Mouse (Mus musculus) right cerebral cortex, adult 2 months (tissue): ENCODE results near the gene Tapbpl.

Experiments
- DNase-seq, 2 experiments: peaks; one replicate each; pipeline ENCODE4 v3.0.0; 2021 to 2022; ENCODE audit warnings: low spot score in 2 of 2

The Tapbpl gene

DNA sequence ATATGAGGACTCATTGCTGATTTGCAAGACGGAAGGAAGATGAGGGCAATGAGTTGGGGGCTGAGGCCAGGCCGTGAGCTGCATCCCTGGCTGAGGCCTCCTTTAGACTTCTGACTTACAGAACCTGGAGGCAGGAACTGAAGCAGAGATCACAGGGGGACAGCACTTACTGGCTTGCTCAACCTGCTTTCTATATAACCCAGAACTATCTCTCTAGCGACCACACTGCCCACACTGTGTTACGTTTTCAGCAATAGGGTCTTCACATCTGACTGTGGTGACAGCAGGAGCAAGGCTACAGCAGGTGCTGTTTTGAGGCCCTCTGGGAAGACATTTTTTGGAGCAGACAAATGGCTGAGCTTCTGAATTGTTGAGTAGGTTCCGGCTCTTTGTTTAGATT is 9.0 kb upstream of the Tapbpl start:
- DNase-seq, result no peak

DNA sequence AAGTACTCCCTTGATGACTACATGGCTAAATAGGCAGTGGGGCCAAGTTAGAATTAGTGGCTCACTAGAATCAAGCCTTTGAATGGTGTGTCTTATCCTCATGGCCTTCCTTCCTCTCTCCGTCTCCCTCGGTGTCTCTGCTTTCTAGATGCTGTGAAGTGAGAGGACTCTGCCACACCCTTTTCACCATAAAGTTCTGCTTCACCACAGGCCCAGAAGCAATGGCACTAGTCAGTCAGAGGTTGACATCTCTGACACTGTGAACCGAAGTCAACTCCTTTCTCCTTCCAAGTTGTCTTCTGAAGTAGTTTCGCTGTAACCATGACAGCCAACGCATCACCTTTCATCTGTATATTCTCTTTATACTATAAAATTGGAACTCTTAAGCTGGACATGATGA is 7.9 kb upstream of the Tapbpl start:
- DNase-seq, result no peak

DNA sequence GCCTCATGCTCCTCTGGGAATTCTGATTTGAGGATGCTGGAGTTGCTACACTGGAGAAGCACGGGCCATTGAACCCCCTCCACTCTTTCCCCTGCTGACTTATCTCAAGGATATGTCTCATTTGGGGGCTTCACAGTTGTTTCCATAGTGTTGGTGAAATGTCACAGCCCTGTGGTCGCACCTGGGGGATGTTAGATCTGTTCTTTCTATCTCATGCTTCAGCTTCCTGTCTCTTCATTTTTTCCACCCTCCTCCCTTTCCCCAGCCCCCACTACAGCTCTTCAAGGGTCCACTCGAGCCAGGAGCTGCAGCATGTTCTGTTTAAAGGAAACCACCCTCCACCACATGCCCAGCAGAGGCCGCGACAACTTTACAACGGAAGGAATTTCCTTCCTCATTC is 6.7 kb upstream of the Tapbpl start:
- DNase-seq, result no peak

DNA sequence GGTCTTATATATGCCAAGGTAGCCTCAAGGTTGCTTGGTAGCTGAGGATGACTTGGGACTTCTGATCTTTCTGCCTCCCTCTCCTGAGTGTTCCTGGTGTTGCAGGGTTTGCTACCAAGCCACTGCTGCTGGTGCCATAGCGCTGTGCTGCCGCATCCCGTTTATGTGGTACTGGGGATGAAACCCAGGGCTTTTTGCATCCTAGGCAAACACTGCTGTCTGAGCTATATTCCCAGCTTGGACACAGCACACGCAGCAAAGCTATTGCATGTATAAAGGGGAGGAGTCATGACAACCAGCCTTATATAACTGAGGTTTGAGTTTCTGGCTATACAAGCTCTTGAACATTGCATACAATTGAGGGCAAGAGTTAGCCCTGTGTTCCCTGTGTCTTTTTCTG is 5.8 kb upstream of the Tapbpl start:
- DNase-seq, result no peak

DNA sequence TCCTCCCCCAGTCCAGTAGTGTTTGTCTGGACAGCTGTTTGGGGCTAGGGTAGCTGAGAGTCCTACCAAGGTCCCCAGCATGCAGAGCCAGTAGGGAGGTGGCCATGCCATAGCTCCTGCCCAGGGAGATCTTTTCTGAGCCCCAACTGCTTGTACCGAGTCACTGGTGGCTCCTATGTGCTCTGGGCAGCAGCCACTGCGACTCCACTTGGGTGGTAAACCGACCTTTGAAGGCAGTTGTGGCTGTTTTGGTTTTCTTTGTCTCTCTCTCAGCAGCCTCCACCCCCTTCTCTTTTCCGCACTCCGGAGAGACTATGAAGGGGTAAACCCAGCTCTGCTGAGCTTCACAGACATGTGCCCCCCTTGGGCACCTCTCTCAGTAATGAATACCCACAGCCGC is 5.1 kb upstream of the Tapbpl start, which contains the start of gene Cd27:
Cd27 (minus strand) TSS at position 229 of the 400 bp plus-strand sequence.
- DNase-seq, result no peak

DNA sequence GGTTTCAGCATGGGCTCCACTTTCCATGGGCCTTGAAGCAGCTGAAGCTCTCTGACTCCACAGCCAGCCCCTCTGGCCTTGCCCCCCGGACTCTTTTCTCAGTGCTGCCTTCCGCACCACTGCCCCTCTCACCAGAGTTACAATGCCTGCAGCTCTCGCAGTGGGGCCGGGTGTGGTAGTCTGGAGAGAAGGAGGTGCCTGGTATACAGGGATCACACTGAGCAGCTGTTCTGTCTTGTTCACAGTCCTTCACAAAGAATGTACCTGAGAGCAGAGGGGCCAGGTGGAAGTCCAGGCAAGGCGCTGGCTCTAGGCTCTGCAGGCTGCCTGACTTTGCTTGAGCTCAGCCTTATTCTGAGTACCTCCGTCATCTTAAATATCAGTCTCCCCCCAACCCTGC is 4.7 kb upstream of the Tapbpl start:
- no peak for DNase-seq

DNA sequence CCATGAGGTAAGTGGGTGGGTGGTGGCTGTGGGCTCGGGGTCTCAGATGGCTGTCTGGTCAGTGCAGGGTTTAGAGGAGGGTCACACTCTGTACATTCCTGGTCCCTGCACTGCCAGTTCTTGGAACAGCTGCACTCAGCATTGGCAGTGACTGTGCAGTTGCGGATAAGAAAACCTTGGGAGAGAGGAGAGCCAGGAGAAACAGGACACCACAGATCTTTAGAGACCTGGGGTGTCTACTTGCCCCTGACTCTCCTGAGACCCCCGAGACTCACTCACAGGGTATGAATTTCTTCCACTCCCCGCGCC is 2.8 kb upstream of the Tapbpl start:
- no peak for DNase-seq

DNA sequence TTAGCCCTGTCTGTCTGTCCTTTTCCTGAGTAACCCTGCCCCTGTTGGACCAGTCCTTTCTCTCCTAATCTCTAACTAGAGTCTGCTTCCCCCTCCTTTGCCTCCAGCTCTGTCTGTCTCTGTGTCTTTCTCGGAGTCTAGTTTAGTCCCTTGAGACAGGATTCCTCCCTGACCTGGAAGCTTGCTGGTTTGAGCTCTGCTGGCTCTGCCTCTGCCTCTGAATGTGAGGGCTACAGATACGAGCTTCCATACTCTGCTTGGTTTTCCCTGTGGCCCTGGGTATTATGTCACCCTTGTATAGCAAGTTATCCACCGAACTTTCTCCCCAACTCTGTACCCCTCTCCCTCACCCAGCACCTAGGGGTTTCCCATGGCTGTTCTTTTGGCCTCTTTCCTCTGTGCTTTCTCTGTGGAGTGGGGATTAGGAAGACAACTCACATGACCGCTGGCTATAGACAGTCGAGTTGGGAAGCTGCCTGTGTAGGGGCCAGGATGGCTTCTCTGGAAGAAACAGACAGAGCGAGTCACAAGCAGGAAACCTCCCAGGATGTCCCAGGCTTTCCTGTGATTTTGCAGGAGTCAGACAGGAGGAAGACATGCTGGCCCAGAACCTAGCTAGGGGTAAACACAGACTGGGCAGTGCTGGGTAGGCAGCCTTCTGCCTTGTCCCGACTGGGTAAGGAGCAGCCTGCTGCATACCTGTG is 2.3 kb upstream of the Tapbpl start:
- no peak for DNase-seq

DNA sequence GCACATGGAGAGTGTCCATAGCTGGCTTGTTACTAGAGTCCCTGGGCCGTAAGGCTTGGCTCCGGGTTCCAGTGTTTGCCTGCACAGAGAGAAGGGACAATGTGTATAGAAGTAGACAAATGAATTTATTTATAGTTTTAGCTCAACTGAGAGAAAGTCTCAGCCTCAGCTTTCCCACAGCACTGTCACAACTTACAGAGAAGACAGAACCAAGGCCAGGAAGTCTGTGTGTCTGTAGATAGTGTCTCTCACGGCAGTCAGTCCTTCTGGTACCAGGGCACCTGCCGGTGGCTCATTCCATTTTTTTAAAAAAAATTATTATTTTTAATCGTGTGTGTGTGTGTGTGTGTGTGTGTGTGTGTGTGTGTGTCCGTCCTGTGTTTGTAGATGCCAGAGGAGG is 856 bp upstream of the Tapbpl start:
- no peak for DNase-seq

DNA sequence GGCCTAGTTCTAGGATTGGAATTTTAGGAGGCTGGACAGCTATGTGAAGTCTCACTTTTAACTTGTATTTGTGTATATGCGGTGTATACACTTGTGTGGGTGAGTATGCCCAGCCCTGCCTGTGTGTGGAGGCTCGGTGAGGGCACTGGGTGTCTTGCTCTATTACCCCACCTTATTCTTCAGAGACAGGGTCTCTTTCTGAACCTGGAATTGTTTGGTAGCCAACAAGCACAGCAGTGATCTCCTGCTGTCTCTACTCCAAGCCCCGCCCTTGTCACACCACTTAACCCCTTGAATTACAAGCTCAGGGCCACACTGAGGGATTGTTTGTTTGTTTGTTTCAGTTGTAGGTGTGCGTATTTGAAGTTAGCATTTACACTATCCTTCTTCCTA is 381 bp upstream of the Tapbpl start:
- no peak for DNase-seq

DNA sequence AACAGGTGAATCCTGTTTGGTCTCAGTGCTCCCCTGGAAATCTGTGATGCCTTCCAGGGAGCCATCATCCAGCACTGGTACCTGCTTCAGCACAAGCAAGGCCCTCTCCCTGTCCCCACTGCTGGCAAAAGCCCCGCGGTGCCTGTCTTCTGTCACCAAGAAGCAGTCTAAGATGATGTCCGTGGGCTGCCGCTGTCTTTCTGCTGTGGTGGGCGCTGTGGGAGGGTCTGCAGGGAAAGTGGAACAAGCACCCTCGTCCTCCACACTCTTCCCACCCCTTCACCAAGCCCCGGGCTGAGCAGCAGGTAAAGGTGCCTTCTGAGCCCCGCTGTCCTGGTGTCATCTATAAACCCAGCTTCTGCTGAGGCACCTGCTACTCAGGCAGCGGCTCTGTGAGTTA is 1.1 kb downstream of the Tapbpl start:
- DNase-seq, result no peak

DNA sequence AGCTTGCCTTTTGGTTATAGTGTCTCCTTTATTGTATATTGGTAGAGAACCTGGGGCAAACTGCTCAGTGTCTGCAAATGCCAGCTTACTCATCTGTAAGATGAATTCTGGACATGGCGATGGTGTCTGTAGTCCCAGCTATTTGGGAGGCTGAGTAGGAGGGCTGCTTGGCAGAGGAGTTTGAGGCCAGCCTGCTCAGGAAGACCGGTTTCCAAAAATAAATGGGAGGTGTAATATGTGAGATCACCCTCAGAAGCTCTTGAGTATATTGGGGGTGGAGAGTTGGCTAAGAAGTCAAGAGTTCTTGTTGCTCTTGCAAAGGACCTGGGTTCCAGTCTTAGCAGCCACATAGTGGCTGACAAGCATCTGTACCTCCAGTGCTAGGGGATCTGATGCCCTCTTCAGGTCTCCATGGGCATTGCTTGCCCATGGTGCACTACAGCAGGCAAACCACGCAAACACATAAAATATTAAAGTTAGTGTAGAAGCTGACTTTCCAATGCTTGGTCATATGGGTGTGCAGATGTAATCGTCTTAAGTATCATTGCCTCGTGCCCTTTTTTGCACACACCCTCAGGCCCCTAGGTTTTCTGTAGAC is 6.0 kb downstream of the Tapbpl start:
- peak; percentile 33 to 63 for DNase-seq

DNA sequence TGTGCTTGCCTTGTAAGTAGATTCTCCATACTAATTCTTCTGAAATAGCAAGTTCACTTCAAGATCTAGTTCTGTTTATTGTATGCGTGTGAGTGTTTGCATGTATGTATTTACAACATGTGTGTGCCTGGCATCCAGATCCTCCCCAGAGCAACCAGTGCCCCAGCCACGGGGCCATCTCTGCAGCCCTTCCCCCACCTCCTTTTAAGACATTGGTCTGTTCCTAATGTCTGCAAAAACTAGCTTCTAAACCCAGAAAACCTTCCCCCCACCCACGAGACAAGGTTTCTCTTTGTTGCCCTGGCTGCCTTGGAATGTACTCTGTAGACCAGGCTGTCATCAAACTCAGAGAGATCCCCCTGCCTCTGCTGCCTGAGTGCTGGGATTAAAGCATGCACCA is 9.1 kb downstream of the Tapbpl start:
- no peak for DNase-seq

DNA sequence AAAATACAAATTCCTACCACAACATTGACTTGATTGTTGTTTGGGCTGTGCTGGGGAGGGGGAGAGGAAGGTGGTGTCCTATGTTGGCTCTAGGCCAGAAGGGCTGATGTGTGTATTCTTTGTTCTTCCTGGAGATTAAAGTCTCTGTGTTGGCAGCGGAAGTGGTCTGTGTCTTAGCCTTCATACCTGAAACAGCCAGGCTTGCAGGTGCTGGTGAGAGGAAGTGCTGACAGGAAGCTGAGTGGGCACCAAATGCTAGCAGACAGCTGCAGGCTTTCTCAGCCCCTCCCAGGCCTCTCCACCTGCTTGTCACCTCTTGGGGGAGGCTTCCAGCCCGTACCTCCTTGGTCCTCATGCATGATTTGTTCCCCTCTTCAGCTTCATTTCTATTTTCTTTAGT is 9.5 kb downstream of the Tapbpl start:
- DNase-seq, result no peak

DNA sequence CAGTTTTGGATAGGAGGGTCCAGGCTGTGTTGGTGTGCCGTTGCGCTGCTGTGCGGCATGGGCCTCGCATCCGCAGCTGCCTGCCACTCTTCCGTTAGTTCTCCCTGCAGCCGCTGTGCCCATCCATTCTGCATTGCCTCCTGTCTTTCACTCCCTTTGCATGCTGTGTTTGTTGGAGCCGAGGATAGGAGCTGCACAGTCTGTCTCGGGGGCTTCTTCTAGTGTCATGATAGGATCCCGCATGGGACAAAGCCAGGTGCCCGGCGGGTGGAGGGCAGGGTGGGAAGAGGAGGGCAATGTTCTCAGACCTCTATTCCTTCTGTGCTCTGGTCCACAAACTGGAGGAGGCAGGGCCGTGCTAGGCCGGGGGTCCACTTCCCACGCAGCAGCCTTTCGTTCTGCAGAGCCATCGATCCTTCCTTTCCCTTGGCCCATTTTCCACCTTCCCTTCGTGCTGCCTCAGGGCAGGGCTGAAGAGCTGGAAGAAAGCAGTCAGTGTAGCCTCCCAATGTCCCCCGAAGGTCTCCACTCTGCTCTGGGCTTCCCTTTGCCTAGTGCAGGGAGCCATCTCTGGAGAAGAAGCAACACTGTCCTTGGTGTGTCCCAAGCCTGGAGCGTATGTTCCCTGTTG is 10.4 kb downstream of the Tapbpl start:
- no peak for DNase-seq

DNA sequence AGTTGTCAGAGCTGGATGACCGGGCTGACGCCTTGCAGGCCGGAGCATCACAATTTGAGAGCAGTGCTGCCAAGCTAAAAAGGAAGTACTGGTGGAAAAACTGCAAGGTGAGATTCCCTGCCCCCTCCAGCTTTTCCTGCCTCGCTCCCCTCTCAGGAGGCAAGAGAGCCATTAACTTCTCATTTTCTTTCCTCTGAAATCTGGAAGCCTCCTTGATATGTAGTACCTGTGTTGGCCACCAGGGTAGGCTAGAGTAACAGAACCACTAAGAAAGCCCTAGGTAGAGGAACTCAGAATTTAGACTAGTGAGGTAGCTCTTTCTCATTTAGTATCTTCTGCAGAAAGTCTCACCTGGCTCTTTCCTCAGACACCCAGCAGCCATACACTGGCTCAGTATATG is 12.7 kb downstream of the Tapbpl start:
- DNase-seq, result peak; percentile 74 to 76

DNA sequence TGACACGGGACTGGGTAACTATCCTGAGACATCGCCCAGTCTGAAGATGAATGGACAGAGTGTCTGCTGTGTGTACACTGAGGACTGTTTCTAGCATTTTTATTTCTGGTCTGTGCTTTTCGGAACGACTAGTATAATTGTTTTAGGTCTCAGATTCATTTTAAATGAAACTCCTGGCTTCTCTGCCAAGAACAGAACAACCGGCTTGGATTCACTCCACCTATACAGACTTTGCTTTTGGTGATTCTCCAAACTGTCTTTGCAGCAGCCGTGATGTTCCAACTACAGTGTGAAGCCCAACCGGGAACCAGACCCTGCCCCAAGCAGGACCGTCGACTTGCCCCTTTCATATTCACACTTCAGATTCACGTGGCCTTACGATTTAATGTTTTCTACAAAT is 13.8 kb downstream of the Tapbpl start:
- no peak for DNase-seq

DNA sequence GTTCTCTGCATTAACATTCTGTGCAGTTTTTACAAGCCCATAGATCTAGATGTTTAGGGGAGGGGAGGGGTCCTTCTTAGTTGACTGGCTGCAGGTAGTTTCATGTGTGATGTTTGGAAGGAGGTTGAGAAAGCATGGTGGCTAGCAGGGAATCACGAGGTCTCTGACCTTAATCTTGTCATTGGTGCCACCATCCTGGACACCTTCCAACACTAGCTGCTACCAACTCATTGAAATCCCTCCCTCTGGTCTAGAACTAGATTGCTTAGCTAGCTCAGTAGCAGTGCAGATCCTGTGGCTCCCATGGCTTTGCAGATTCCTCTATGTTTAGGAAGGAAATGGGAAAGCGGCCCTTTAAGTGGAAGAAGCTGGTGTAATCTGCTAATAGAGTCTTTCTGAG is 14.8 kb downstream of the Tapbpl start:
- no peak for DNase-seq

DNA sequence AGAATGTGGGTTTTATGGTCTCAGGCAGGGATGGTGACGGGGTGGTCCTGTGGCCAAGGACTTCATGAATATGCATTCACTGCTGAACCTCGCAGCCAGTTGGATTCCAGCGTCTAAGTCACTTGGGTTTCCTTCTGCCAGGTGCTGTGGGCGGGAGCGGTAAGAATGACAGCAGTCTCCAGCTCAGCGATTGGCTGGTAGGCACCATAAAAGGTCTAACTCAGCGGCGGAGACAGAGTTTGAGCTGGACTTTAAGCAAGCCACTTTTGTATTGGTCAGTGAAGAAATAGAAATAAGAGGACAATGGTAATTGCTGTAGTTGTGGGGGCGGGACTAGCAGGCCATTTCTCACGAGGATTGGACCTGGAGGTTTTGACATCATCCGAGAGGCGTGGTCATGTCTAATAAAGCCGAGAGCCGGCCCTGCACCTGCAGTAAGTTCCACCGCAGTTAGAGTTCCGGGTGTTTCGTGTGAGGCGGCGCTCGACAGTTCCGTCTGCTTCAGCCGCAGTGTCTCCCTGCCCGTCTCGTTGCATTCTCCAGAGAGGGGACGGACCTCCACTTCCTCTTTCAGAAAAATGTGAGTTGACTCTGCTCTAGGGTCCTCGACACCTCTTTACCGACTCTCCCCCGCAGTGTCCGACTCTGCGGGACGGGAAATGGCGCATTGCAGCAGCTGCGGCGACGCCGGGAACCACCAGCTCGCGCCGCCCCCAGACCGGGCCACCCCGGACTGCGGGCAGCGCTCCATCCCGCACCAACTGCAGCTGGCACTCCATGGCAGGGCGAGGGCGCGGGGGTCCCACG is 16.3 kb downstream of the Tapbpl start, which contains the start of gene Vamp1:
Vamp1 (plus strand) TSS at position 404 of the 807 bp plus-strand sequence.
- DNase-seq, result peak; percentile 96 to 98

DNA sequence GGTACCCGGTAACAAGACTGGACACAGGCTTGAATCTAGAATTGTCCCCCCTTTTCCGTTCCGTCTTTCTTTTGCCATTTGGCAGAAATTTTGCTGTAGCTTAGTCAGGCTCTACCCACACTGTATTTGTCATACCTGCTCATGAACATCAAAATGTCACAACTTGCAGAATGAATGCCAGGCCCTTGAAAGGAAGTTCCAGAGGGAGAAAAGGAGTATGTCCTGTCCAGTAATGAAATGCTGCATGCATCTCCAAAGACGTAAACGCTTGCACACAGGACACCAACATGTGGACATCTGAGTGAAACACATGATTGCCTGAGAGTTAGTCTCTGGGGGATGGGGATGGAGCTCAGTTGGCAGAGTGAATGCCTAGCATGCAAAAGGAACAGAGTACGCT is 17.9 kb downstream of the Tapbpl start:
- DNase-seq, result no peak

DNA sequence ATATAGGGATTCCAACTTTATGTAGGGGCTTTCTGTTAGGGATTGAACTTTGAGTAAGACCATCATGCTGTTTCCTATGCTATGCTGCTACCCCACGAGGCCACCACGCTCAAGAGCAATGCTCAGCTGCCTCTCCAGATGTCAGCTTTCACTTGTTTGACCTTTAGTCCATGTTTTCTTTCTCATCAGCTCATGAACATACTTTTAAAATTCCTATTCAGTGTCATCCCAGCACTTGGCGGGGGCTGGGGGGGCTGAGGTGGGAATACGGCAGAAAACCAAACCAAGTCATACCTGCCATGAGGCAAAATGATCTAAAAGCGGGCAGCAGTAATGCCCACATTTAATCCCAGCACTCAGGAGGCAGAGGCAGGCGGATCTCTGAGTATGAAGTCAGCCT is 18.5 kb downstream of the Tapbpl start:
- no peak for DNase-seq

DNA sequence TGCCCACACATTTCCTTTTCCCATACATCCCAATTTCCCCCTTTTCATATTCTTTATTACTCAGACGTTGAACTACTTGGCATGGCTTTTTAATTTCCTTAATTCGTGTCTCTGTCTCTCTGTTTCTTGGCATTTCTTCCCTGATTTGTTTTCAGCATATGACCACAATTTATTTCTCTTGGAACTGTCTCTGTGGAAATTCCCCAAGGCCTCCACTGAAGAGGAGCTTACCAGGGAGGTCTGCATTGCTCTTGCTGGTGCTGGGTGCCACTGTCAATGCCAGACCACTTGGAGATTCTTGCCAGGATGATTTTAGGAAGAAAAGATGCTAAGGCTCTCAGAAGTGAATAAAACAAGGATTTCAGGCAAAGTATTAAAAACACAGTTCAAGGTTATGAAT is 19.0 kb downstream of the Tapbpl start:
- no peak for DNase-seq

DNA sequence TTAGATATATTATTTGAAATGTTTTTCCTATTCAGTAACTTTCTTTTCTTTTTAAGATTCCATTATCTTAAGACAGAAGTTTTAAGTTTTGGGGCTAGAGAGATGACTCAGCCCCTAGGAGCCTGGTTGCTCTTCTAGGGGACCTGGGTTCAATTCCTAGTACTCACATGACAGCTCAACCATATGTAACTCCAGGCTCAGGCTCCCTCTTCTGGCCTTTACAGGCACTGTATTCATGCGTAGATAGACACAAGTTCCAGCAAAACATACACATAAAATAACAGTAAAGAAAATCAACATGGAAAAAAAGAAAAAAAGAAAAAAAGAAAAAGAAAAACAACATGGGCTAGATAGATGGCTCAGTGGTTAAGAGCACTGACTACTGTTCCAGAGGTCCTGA is 21.2 kb downstream of the Tapbpl start:
- DNase-seq, result no peak
